Mouse (Mus musculus): ENCODE data around the gene Stx1b. TPM values are rescaled to one million over a fixed set of nuclear protein-coding genes. Genes with fewer than 3 reads are reported as not detected.
A peak's percentile ranks its signal among the peaks of the same experiment; 100 is the strongest.

Gene Stx1b
- total RNA-seq (2014; rRNA removed) (69.7 and 72.7 TPM in 2 replicates), polyA plus RNA-seq (2015; fragmentation: Nextera tagmentation; extraction: Ambion mirVana) (66.6 and 76.3 TPM in 2 replicates)

DNA sequence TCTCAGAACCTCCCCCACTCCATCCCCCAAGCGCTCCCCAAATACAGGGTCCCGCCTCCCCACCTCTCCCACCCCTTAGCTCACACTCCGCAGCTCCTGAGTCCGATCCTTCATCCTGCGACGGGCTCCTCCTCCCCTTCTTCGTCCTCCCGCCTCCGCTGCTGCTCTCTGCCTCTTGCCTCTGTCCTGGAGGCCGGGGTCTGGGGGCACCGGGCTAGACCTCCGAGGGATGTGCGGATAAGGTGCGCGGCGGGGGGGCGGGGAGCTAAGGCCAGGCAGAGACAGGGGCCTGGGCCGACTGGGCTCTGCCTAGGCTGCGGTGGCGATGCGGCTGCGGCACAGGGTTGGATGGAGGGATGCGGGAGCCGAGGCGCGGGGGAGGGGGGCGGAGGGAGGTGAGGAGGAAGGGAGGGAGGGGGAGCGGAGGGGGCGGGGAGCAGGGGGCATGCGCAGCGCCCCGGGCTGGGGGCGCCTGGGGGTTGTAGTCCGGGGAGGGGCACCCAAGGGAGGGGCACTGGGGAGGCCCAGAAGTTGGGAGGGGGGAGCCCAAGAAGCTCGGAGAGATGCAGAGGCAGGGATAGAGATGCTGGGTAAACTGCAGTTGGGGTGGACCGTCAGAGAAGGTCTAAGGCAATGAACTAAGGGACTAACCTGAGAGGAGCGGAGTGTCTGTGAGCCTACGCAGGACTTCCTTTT lies at the start of gene Stx1b, which contains the start of gene Stx4a:
Gene Stx1b, minus strand, starts transcription at position 374 of the 696 bp plus-strand sequence.
Gene Stx4a, plus strand, starts transcription at position 119 of the 696 bp plus-strand sequence.
- 2% methylated on average over 35 of the region's 38 CpGs for WGBS
- peak; percentile 88 for ATAC-seq

DNA sequence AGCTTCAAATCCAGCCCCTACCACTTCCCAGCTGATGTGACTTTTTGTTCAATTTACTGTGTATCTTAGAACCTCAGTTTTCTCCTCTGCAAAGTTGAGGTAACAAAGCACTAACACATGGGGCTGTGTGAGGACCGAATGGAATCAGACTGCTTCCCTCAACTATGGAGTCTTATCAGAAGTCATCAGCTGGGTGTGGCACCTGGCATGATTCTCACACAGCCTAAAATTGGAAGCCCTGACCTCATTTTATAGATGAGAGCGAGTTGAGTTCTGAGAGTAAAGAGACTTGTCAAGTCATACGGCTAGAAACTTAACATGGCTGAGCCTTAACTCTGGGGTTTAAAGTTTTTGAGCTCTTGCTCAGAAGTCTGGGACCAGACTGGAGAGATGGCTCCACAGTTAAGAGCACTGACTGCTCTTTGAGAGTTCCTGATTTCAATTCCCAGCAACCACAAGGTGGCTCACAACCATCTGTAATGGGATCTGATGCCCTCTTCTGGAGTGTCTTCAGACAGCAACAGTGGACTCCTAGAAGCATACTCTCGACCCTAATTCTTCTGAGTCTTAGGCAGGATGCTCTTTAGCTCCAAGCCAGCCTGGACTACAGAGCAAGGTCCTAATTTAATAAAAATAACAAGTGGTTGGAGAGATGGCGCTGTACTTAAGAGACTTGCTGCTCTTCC lies 45.9 kb upstream of the Stx1b start:
- no peak overlapping the region for H3K4me3 ChIP-seq (ENCODE audit: low read length)
- no peaks in the 10 kb centered on the region for H3K9me3 ChIP-seq (ENCODE audit: low read length)
- TF ChIP-seq CTCF (IDR thresholded peaks at IDR 0.05; ENCODE audit: low read depth) = peak; percentile 47
- ATAC-seq (no peak), DNase-seq (ENCODE audit: low spot score) (no peak)
- no peak overlapping the region for H3K27ac ChIP-seq
- peaks cover 25% of the 10 kb centered on the region for H3K36me3 ChIP-seq (ENCODE audit: insufficient read depth, low read length)
- H3K4me1 ChIP-seq (ENCODE audit: insufficient read depth, low read length) = peaks cover 12% of the 10 kb centered on the region
- no peaks in the 10 kb centered on the region for H3K27me3 ChIP-seq (ENCODE audit: insufficient read depth, low read length)
- no peak overlapping the region for H3K9ac ChIP-seq (replicated peaks; ENCODE audit: low read length)
- 83% methylated on average over 5 of the region's 5 CpGs for WGBS
- H3K4me2 ChIP-seq (ENCODE audit: low read depth, low read length) = no peak overlapping the region

More for the DNA sequence above, at the start of gene Stx1b, which contains the start of gene Stx4a:
- Histone ChIP-seq H3K4me1 (ENCODE audit: insufficient read depth, low read length) (0 out of 2 replicates have a peak, but pooled peaks cover 11% of the 10 kb centered on the region), H3K4me3 (ENCODE audit: low read length) (peak within 1 kb of the TSS; percentile 83), H3K9ac (replicated peaks; ENCODE audit: low read length) (peak within 1 kb of the TSS; percentile 82), H3K9me3 (ENCODE audit: low read length) (no peaks in the 10 kb centered on the region), H3K27me3 (ENCODE audit: insufficient read depth, low read length) (no peaks in the 10 kb centered on the region), H3K36me3 (ENCODE audit: insufficient read depth, low read length) (no peaks in the 10 kb centered on the region), H3K27ac (peak within 1 kb of the TSS; percentile 93), H3K4me2 (ENCODE audit: low read depth, low read length) (peak within 1 kb of the TSS; percentile 68)
- peak; percentile 87 for DNase-seq (ENCODE audit: low spot score)
- no peak for TF ChIP-seq CTCF (IDR thresholded peaks at IDR 0.05; ENCODE audit: low read depth)

DNA sequence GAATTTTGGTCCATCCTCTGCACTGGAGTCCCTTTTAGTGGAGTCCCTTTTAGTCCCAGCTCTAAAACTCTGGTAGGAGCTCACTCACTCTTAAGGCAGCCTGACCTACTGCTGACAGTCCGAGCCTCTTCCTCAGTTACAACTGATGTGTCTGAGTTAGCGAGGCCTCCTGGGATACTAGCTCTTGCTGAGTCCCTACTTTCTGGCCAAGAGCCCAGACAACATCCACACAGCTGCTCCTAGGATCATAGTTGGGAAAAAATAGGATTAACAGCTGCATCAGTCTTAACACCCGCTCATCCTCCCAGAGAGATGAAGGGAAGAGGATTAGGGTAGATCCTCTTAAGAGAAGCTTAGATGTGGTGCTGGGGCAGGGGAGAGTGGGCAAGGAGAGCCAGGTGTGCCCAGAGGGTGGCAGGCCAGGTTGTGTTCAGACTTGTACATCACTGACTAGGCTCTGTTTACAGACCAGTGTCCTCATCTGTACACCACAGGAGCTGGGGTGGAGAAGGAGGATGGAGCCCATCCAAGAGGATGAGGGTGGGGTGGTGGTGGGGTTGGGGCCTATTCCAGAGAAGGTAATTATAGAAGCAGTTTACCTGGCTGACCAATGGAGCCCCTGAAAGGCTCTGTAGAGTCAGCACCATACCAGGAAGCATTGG lies 44.9 kb upstream of the Stx1b start:
- TF ChIP-seq CTCF (IDR thresholded peaks at IDR 0.05; ENCODE audit: low read depth) = no peak
- ATAC-seq (no peak), DNase-seq (ENCODE audit: low spot score) (peak; percentile 20)
- Histone ChIP-seq H3K4me3 (ENCODE audit: low read length) (no peak overlapping the region), H3K4me2 (ENCODE audit: low read depth, low read length) (no peak overlapping the region), H3K27me3 (ENCODE audit: insufficient read depth, low read length) (no peaks in the 10 kb centered on the region), H3K27ac (peak overlapping the region; percentile 20; the same call in 1 of the 2 replicates), H3K36me3 (ENCODE audit: insufficient read depth, low read length) (peaks cover 32% of the 10 kb centered on the region), H3K4me1 (ENCODE audit: insufficient read depth, low read length) (peaks cover 7% of the 10 kb centered on the region), H3K9me3 (ENCODE audit: low read length) (no peaks in the 10 kb centered on the region), H3K9ac (replicated peaks; ENCODE audit: low read length) (peak overlapping the region; percentile 28; the same call in 1 of the 2 replicates)
- WGBS = 42% methylated on average over 3 of the region's 3 CpGs

DNA sequence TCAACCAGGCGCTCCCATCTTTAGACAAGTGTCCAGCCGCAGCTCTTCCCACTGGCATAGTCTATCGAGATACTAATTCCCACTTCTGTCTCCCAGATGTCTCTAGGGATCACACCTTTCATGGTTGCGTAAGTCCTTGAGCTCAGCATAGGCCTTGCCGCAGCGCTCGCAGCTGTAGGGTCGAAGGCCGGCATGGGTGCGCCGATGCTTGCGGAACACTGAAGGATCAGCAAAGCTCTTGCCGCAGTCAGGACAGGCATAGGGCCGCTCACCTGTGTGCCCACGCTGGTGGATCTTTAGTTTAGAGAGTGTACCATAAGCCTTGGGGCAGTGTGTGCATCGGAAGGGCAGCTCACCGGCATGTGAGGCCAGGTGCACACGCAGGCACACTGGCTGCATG lies 43.3 kb upstream of the Stx1b start:
- no peak for TF ChIP-seq CTCF (IDR thresholded peaks at IDR 0.05; ENCODE audit: low read depth)
- 96% methylated on average over 18 of the region's 18 CpGs for WGBS
- Histone ChIP-seq H3K9ac (replicated peaks; ENCODE audit: low read length) (no peak overlapping the region), H3K36me3 (ENCODE audit: insufficient read depth, low read length) (peaks cover 32% of the 10 kb centered on the region), H3K27ac (no peak overlapping the region), H3K4me2 (ENCODE audit: low read depth, low read length) (no peak overlapping the region), H3K27me3 (ENCODE audit: insufficient read depth, low read length) (no peaks in the 10 kb centered on the region), H3K9me3 (ENCODE audit: low read length) (no peaks in the 10 kb centered on the region), H3K4me3 (ENCODE audit: low read length) (no peak overlapping the region), H3K4me1 (ENCODE audit: insufficient read depth, low read length) (no peaks in the 10 kb centered on the region)
- no peak for ATAC-seq
- no peak for DNase-seq (ENCODE audit: low spot score)

DNA sequence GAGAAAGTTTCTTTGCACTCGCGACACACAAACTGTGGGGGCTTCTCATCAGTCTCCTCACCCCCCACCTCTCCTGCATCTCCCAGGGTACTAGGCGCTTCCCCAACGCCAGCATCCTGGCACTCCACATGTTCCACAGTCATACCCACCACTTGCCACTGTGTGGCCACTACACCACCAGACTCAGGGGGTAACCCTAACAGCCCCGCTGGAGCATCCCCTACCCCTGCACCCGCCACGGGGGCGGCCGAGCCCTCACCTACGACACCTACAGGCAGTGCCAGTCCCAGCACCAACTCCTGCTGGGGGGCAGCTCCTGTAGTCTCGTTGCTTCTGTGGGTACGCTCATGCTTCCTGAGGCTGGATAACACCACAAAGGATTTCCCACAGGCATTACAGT lies 42.1 kb upstream of the Stx1b start:
- H3K27me3 ChIP-seq (ENCODE audit: insufficient read depth, low read length) = no peaks in the 10 kb centered on the region
- ATAC-seq (no peak), DNase-seq (ENCODE audit: low spot score) (no peak)
- no peaks in the 10 kb centered on the region for H3K9me3 ChIP-seq (ENCODE audit: low read length)
- no peak overlapping the region for H3K9ac ChIP-seq (replicated peaks; ENCODE audit: low read length)
- H3K27ac ChIP-seq = no peak overlapping the region
- H3K4me2 ChIP-seq (ENCODE audit: low read depth, low read length) = no peak overlapping the region
- WGBS = 96% methylated on average over 12 of the region's 12 CpGs
- peaks cover 32% of the 10 kb centered on the region for H3K36me3 ChIP-seq (ENCODE audit: insufficient read depth, low read length)
- TF ChIP-seq CTCF (IDR thresholded peaks at IDR 0.05; ENCODE audit: low read depth) = no peak
- H3K4me1 ChIP-seq (ENCODE audit: insufficient read depth, low read length) = no peaks in the 10 kb centered on the region
- H3K4me3 ChIP-seq (ENCODE audit: low read length) = no peak overlapping the region

DNA sequence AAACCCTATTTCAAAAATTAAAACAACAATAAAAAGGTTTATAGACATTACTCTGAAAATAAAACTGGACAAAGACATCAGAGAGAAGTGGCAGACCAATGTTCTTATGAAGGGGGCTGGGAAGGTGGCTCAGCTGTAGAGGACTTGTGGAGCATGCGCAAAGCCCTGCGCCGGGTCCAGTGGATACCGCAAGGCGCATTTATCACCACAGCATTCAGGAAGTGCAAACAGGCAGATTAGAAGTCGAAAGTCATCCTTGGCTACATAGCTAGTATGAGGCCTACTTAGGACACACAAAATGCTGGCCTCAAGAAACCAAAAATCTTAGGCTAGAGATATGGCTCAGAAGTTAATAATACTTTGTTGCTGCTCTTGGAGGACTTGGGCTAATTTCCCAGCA lies 33.9 kb upstream of the Stx1b start:
- 93% methylated on average over 6 of the region's 6 CpGs for WGBS
- no peak overlapping the region for H3K9ac ChIP-seq (replicated peaks; ENCODE audit: low read length)
- no peak for ATAC-seq

More for the DNA sequence above, 33.9 kb upstream of the Stx1b start:
- no peak for DNase-seq (ENCODE audit: low spot score)
- H3K4me2 ChIP-seq (ENCODE audit: low read depth, low read length) = no peak overlapping the region
- no peaks in the 10 kb centered on the region for H3K4me1 ChIP-seq (ENCODE audit: insufficient read depth, low read length)
- H3K27ac ChIP-seq = no peak overlapping the region
- no peaks in the 10 kb centered on the region for H3K27me3 ChIP-seq (ENCODE audit: insufficient read depth, low read length)
- no peak for TF ChIP-seq CTCF (IDR thresholded peaks at IDR 0.05; ENCODE audit: low read depth)
- H3K36me3 ChIP-seq (ENCODE audit: insufficient read depth, low read length) = no peaks in the 10 kb centered on the region
- H3K4me3 ChIP-seq (ENCODE audit: low read length) = no peak overlapping the region
- H3K9me3 ChIP-seq (ENCODE audit: low read length) = no peaks in the 10 kb centered on the region

All from hindbrain, postnatal 0 days (tissue).